Mouse (Mus musculus) layer of hippocampus, adult 18-20 months (tissue): ENCODE results near the gene Gm35549. TPM values are rescaled to one million over a fixed set of nuclear protein-coding genes. Genes with fewer than 3 reads are reported as not detected.

Source experiments
- DNase-seq, 2 experiments: peaks; one replicate each; pipeline ENCODE4 v3.0.0; 2022; ENCODE audit warnings: low spot score in 2 of 2
- total RNA-seq, 2 experiments: library from RNA; stranded (reverse); gene quantifications; 2 replicates each; pipeline ENCODE4 v1.2.3; 2021

The Gm35549 gene
- total RNA-seq, 2 experiments from 2014 or later, result not detected

DNA sequence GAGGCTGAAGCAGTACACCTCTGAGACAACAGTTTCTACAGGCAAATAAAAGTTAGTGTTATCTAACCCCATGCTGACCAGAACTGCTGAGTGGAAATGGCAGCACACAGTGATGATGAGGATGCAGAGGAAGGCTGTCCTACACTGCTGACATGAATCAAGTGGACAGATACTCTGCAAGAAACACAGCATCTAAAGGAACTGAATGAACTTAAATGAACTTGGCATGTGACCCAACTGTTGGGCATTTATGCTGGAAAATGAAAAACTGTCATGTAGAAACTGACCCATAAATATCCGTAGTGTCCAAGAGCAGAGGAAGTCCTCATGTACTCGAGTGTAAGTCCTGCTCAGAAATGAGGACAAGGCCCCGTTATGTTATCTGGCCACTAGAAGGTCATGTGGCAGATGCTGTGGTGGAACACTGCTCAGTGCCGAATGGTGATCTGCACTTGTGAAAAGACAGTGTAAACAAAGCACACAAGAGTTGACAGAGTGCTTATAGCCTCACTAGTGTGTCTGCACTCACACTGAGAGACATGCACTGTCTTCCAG lies 13.9 kb downstream of the Gm35549 start:
- DNase-seq, result no peak

DNA sequence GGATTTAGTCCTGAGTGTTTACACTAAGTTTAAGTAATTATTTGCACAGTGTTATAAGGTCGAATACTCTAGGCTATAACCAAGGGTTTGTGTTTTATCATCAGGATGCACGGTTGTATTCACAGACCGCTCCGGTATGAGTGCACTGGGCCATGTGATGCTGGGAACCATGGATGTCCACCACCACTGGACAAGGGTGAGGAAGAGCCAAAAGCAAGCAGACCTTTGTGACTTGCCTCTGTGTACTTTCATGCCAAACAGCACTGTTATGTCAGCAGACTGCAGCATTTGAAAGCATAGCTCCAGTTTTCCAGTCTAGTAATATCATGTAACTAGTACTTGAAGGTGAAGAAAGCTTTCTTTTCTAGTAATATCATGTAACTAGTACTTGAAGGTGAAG lies 17.1 kb downstream of the Gm35549 start:
- DNase-seq, result no peak

DNA sequence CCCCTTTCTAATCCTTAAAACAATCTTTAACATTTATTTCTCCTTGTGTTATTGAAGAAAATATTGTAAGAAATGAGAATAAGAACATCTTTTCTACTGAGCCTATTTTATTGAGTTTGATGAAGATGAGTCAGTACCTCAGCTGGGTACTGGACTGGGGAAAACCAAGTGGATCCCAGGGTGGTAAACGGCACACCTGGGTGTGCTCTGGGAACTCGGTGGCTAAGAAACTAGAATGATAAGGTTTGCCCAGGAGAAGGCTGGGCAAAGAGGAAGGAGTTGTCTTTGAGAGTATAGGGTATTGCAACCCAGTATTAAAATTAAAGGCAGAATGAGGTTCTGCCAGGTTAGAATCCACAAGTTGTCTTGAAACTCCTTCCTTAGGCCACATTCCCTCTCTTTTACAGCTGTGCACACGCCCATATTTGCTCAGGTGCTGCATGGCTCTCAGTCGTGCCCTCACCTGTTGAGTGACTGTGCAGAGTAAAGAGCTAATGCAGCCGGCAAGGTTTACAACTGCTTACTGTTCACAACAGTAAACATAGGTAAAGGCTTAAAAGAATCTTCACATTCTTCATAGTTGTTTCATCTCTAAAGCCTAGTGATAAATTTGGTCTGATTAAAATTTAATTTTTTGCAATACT lies 20.3 kb downstream of the Gm35549 start:
- DNase-seq, result no peak

DNA sequence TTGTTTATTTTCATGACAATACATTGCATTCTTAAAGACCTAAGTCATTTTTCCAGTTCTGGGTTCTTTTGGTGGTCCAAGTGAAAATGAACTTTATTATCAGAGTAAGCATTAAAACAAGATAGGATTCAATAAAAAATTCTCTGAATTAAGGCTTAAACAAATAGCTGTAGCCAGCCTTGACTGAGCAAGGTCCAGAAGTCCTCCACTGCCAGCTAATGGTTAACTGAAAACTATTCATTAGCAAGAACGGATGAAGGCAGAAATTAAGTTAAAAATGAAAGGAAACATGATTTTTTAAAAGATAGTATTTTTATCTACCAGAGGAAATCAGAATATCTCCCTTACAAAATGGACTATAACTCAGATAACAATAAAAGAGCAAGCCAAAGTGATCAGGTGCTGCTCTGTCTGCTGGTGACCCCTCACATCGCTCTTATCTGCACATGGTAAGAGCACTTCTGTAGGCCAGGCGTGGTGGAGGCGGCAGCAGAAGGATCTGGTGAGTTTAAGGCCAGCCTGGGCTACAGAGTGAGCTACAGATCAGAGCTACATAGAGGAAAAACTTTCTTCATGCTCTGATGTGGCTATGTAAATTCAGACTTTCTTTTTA lies 28.5 kb downstream of the Gm35549 start:
- DNase-seq, result no peak

DNA sequence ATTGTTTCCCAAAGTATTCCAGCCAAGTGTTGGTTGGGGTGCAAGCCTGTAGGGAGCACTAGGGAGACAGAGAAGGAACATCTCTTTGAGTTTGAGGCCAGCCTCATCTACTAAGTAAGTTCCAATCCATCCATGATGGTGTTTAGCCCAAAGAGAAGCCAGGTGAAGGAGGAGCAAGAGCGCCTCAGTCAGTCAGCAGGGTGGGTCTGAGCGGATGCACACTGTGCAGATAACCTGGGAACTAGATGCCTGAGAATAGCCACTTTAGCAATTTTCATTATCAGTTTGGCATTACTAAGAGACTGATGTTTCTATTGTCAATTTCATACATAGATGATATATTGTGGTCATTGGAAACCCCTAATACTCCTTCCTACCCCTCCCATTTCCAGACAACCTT lies 29.1 kb downstream of the Gm35549 start:
- no peak for DNase-seq

DNA sequence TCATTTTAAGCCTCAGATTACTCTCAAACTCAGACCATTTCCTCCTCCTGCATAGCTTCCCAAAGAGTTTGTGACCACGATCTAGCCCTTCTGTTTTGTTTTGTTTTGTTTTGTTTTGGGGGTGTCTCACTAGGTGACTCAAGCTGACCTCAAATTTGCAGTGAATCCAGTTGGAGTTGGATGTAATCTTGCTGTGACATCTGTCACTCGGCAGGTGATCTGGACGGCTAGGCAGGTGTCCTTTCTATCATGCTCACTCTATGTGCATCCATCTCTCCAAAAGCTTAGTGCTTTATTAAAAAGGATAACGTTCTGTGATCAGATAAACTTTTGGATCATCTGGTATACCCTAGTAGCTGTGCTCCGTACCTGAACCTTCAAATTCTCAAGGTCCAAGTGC lies 31.4 kb downstream of the Gm35549 start:
- no peak for DNase-seq

DNA sequence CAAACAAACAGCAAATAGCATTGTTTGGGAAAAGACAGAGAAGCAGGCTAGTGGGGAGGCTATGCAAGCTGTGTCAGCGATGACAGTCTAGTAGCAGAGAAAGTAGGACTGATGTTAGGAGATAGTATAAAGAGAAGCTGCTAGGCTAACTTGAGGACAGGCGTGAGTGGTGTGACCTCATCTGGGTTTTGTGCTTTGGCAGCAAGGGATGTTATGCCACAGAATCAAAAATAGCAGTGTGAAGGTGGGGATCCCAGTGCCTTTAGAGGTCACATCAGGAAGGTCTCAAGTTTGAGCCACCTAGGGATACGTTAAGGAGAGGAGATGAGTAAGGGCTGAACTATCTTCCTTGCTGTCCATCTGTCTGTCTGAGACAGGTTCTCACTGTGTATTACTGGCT lies 33.6 kb downstream of the Gm35549 start:
- DNase-seq, result no peak

DNA sequence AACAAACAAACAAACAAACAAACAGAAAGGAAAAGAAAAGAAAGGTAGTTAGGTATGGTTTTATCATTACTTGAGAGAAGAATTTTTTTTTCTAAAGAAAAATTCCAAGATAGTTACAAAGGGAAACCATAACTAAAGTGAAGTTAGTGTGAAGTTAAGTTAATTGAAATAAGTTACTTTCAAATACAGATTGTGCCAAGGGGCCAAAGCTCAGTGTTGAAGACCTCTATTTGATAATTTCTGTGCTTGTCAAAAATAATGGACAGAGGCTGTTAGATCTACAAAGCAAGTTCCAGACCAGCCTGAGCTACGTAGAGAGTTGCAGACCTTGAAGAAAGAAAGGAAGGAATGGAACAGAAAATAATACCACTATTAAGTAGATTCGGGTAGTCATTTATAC lies 36.6 kb downstream of the Gm35549 start:
- no peak for DNase-seq

DNA sequence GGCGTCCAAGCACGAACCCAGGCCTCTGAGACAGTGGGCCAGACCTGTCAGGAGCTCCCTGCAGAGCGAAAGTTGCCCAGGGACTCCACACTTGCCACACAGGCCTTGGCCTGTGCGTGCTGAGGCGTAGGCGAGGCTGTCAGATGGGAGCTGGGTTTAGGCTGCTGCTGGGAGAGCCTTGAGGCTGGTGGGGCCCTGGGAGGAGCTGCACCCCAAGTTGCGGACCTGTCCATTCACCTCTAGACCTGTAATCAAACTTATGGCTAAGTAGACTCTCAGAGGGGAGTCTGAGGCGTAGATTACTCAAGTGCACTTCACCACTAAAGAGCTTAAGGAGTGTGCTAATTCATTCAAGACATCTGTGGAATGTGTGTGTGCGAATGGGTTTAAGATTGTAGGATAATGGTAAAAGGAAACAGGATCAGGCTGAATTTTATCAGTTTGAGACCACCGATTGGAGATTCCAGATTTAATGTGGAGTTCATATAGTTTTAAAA lies 37.9 kb downstream of the Gm35549 start:
- DNase-seq, result no peak

DNA sequence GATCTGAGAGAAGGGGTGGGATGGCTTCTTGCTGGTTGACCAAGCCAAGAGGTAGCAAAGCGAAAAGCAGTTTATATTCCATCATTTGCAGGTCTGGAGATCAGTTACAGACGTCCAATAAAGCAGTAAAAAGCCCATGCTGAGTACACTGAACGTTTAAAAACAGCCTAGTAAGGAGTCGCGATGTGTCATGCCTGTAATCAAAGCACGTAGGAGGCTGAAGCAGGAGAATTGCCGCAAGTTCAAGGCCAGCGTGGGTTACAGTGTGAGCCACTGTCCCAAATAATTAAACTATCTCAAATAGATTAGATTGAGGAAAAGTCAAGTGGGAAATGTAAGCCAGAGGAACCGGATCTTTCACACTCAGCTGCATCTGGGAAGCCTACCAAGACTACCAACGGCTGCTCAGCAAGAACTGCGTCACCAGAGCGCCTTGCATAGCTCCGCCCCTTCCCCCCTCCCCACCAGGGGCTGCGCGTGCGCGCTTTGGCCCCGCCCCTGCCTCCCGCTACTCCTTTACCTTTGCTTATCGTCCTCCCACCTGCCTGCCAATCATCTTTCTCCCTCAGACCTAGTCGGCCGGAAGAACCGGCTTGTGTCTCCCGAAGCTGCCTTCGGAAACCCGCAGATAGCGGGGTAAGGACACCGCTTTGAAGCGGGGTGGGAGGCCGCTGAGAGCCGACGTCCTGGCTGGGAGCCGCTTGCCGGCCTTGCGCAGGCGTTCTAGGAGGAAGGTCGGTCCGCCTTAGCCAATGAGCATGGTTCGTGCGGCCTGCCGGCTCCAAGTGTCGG lies 38.6 kb downstream of the Gm35549 start, which contains the start of gene Tcaim:
Tcaim (plus strand) TSS at position 487 of the 792 bp plus-strand sequence.
- peak; percentile 89 to 95 for DNase-seq

DNA sequence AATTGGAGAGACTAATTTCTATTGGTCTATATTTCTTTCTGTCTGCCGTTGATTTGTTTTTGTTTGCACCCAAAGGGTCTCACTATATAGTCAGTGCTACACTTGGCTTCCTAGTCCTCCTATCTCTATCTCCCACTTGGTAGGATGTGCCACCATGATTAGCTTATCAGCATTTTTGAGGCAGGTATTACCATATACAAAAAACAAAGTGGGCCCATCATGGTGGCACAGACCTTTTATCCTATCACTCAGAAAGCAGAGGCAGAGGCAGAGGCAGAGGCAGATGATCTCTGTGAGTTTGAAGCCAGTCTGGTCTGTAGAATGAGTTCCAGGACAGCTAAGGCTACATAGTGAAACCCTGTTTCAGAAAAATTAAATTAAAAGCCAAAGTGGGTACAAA lies 57.3 kb downstream of the Gm35549 start:
- DNase-seq, result no peak

DNA sequence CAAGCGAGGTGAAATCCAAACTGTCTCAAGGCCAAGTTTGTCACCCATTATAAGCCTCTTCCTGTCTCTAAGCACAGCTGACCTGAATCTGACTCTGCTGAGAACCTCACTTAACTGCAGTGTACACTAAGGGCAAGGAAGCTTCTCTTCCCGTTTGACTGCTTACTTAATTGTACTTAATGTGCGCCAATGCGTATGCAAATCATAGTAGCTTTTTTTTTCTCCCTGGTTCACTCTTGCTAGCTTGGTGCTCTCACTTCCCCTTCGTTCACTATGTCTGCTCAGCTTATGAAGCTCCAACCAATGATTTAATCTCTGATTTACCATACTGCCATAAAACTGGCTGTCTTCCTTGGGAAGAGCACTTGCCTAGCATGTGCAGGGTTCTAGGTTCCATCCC lies 58.6 kb downstream of the Gm35549 start:
- DNase-seq, result no peak

Other genes with a start within 250 kb of the Gm35549 start
- not detected for gene Topaz1, start 96.7 kb downstream of the Gm35549 start, total RNA-seq
- 10 to 100 TPM; 20.2 to 22.0 TPM for gene Tcaim, start 38.5 kb downstream of the Gm35549 start, total RNA-seq
- gene Zfp445, start 22.0 kb upstream of the Gm35549 start, total RNA-seq, result 100 to 1,000 TPM; 152 to 156 TPM
- gene Zkscan7, start 41.6 kb upstream of the Gm35549 start, total RNA-seq, result 1 to 10 TPM; 4.1 to 4.7 TPM
- 1 to 10 TPM; 6.7 to 7.0 TPM for gene Zfp105, start 79.0 kb upstream of the Gm35549 start, total RNA-seq
- gene 1110059G10Rik, start 107.0 kb upstream of the Gm35549 start, total RNA-seq, result 10 to 100 TPM; 21.8 to 25.0 TPM
- under 1 TPM; 0.15 to 0.52 TPM for gene Kif15, start 107.0 kb upstream of the Gm35549 start, total RNA-seq
- 10 to 100 TPM; 20.8 to 24.5 TPM for gene Tmem42, start 177.3 kb upstream of the Gm35549 start, total RNA-seq
- 1 to 10 TPM; 1.5 to 2.4 TPM for gene Tgm4, start 190.7 kb upstream of the Gm35549 start, total RNA-seq